Mouse (Mus musculus): ENCODE data around the gene Xylt1. TPM values are rescaled to one million over a fixed set of nuclear protein-coding genes. Genes with fewer than 3 reads are reported as not detected.

Gene Xylt1
- total RNA-seq (2023), result 10 to 100 TPM; 70.7 to 78.6 TPM

GRCm38 (mm10) chr7:117380418-117381187 lies at the start of gene Xylt1:
Gene Xylt1, plus strand, starts transcription at chr7:117380979.

Measured in neutrophil, adult 83 days (primary cell).